Mouse (Mus musculus): ENCODE measurements around the gene Rpl26. TPM values are rescaled to one million over a fixed set of nuclear protein-coding genes. Genes with fewer than 3 reads are reported as not detected.

Gene Rpl26
- polyA plus RNA-seq, 1 experiment from 2014 or later: 889 TPM

DNA sequence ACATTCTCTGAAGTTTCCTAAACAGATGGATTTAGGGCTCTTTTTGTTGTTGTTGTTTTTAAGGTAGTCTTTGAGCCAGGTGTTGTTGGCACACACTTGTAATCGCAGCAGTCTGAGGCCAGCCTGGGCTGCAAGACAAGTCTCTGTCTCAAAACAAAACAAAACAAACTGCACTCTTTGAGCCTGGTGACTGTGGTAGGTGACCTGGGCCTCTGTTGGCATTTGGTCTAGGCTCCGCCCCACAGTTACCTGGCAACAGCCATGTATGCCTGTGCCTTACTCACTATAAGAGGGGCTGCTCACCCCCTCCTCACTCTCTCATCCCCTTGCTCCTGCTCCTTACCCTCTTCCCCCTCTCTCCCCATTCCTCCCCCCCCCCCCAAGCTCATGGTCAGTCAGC, 39.1 kb upstream of the Rpl26 start:
- Histone ChIP-seq H3K9ac (ENCODE audit: low read depth, low read length) (no peak overlapping the region), H3K4me1 (ENCODE audit: control insufficient read depth, insufficient read depth, low read length) (peaks cover 5% of the 10 kb centered on the region), H3K4me3 (ENCODE audit: low read length) (no peak overlapping the region), H3K9me3 (ENCODE audit: control insufficient read depth, low read length) (no peaks in the 10 kb centered on the region), H3K36me3 (ENCODE audit: control insufficient read depth, insufficient read depth, low read length) (no peaks in the 10 kb centered on the region), H3K27me3 (replicated peaks; ENCODE audit: control insufficient read depth, insufficient read depth, low read length) (no peaks in the 10 kb centered on the region), H3K27ac (ENCODE audit: low read length) (no peak overlapping the region), H3K4me2 (ENCODE audit: low read depth, low read length) (no peak overlapping the region)
- 73% methylated on average over 2 of the region's 2 CpGs for WGBS
- no peak for ATAC-seq

DNA sequence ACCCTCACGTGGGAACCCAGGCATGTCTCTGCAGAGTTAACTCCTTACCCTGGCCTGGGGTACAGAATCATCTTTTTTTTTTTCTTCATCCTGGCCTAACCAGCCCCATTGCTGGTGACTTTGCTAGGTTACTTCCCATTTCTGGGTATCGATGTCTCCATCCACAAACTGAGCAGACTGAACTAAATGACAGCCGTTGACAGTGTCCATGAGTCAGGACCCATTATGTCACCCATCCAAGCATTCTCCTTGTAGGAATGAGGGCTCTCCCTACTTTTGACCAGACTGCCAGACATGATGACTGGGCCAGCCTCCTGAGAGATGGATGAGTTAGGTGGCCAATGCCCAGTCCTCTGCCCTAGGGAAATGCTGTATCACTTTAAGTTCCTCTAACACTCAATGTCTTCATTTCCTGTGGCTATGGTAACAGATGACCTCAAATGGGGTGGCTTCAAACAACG, 37.7 kb upstream of the Rpl26 start:
- Histone ChIP-seq H3K4me2 (ENCODE audit: low read depth, low read length) (no peak overlapping the region), H3K27ac (ENCODE audit: low read length) (no peak overlapping the region), H3K27me3 (replicated peaks; ENCODE audit: control insufficient read depth, insufficient read depth, low read length) (no peaks in the 10 kb centered on the region), H3K9me3 (ENCODE audit: control insufficient read depth, low read length) (no peaks in the 10 kb centered on the region), H3K4me3 (ENCODE audit: low read length) (no peak overlapping the region), H3K9ac (ENCODE audit: low read depth, low read length) (no peak overlapping the region), H3K36me3 (ENCODE audit: control insufficient read depth, insufficient read depth, low read length) (no peaks in the 10 kb centered on the region), H3K4me1 (ENCODE audit: control insufficient read depth, insufficient read depth, low read length) (peaks cover 5% of the 10 kb centered on the region)
- ATAC-seq: no peak
- WGBS: 70% methylated on average over 4 of the region's 4 CpGs

GRCm38 (mm10) chr11:68864544-68865189, 36.7 kb upstream of the Rpl26 start:
- Histone ChIP-seq H3K4me3 (ENCODE audit: low read length) (no peak overlapping the region), H3K4me2 (ENCODE audit: low read depth, low read length) (no peak overlapping the region), H3K27me3 (replicated peaks; ENCODE audit: control insufficient read depth, insufficient read depth, low read length) (no peaks in the 10 kb centered on the region), H3K4me1 (ENCODE audit: control insufficient read depth, insufficient read depth, low read length) (peaks cover 5% of the 10 kb centered on the region), H3K9me3 (ENCODE audit: control insufficient read depth, low read length) (no peaks in the 10 kb centered on the region), H3K36me3 (ENCODE audit: control insufficient read depth, insufficient read depth, low read length) (no peaks in the 10 kb centered on the region), H3K9ac (ENCODE audit: low read depth, low read length) (no peak overlapping the region), H3K27ac (ENCODE audit: low read length) (no peak overlapping the region)
- peak; percentile 68 for ATAC-seq
- 30% methylated on average over 9 of the region's 9 CpGs for WGBS

DNA sequence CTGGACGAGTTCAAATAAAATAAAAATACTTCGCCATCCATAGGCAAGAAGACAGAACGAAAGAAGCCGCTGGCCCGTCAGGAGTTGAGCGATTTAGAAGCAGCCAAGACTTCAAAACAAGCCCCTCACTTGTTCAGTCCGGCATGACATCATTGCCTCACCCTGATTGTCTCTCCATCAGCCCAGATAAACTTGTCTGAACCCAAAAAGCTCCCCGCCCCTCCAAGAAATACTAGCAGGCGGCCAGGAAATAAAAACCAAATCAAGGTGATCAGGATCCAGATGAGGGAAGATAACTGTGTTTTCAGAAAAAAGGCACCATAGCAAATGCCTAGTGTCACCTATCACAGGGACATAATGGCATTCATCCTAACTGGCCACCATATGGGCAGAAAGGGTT, 30.1 kb upstream of the Rpl26 start:
- H3K9ac ChIP-seq (ENCODE audit: low read depth, low read length): no peak overlapping the region
- ATAC-seq: no peak
- no peaks in the 10 kb centered on the region for H3K9me3 ChIP-seq (ENCODE audit: control insufficient read depth, low read length)
- no peak overlapping the region for H3K27ac ChIP-seq (ENCODE audit: low read length)
- H3K4me1 ChIP-seq (ENCODE audit: control insufficient read depth, insufficient read depth, low read length): no peaks in the 10 kb centered on the region
- no peak overlapping the region for H3K4me2 ChIP-seq (ENCODE audit: low read depth, low read length)
- H3K27me3 ChIP-seq (replicated peaks; ENCODE audit: control insufficient read depth, insufficient read depth, low read length): no peaks in the 10 kb centered on the region
- H3K4me3 ChIP-seq (ENCODE audit: low read length): no peak overlapping the region
- no peaks in the 10 kb centered on the region for H3K36me3 ChIP-seq (ENCODE audit: control insufficient read depth, insufficient read depth, low read length)
- 87% methylated on average over 9 of the region's 9 CpGs for WGBS

GRCm38 (mm10) chr11:68871748-68872147, 29.6 kb upstream of the Rpl26 start, which contains the start of gene Ndel1:
Gene Ndel1, minus strand, starts transcription at chr11:68871858.
- Histone ChIP-seq H3K9ac (ENCODE audit: low read depth, low read length) (no peak within 1 kb of the TSS), H3K36me3 (ENCODE audit: control insufficient read depth, insufficient read depth, low read length) (no peaks in the 10 kb centered on the region), H3K9me3 (ENCODE audit: control insufficient read depth, low read length) (no peaks in the 10 kb centered on the region), H3K4me3 (ENCODE audit: low read length) (no peak within 1 kb of the TSS), H3K27me3 (replicated peaks; ENCODE audit: control insufficient read depth, insufficient read depth, low read length) (no peaks in the 10 kb centered on the region), H3K4me2 (ENCODE audit: low read depth, low read length) (no peak within 1 kb of the TSS), H3K4me1 (ENCODE audit: control insufficient read depth, insufficient read depth, low read length) (no peaks in the 10 kb centered on the region), H3K27ac (ENCODE audit: low read length) (no peak within 1 kb of the TSS)
- WGBS: 51% methylated on average over 6 of the region's 6 CpGs
- ATAC-seq: no peak

DNA sequence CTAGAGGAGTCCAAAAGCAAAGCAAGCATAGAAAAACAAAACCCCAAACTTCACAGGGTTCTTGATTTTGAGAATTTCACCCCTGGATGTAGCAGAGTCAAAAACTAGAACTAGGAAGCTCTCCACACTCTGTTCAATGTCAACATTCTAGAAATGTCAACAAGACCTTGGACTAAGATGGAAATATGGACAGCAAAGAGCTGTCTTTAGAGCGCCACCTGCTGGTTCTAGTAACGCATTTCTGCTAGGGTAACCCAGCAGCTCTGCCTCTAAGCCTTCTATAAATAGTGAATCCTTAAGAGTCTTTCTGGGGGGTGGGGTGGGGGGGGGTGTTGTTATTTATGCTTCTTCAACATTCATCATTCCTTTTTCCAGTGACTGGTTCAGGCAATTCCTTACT, 26.5 kb upstream of the Rpl26 start:
- 0% methylated on average over 2 of the region's 2 CpGs for WGBS
- no peaks in the 10 kb centered on the region for H3K36me3 ChIP-seq (ENCODE audit: control insufficient read depth, insufficient read depth, low read length)
- H3K4me3 ChIP-seq (ENCODE audit: low read length): no peak overlapping the region
- no peak overlapping the region for H3K4me2 ChIP-seq (ENCODE audit: low read depth, low read length)
- no peak overlapping the region for H3K27ac ChIP-seq (ENCODE audit: low read length)
- H3K27me3 ChIP-seq (replicated peaks; ENCODE audit: control insufficient read depth, insufficient read depth, low read length): no peaks in the 10 kb centered on the region
- ATAC-seq: peak; percentile 60; the same call in 1 of the 2 replicates
- H3K4me1 ChIP-seq (ENCODE audit: control insufficient read depth, insufficient read depth, low read length): no peaks in the 10 kb centered on the region
- no peak overlapping the region for H3K9ac ChIP-seq (ENCODE audit: low read depth, low read length)
- no peaks in the 10 kb centered on the region for H3K9me3 ChIP-seq (ENCODE audit: control insufficient read depth, low read length)

DNA sequence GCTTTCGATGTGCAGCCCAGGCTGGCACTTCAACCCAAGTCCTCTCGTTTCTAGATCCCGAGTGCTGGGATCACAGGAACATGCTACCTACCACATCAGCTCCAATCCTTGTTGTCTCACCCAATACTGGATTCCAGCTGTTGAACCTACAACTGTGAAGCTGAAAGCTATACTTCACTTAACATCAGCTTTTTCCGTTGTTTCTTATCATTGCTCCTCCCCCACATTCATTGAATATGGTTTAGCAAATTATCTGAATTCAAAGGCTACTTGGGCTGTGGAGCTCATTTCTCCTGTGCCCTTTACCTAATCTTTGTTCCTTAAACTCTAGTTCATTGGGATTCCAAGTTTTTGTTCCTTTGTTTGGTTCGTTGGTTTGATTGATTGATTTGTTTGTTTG, 22.6 kb upstream of the Rpl26 start:
- Histone ChIP-seq H3K4me1 (ENCODE audit: control insufficient read depth, insufficient read depth, low read length) (0 out of 2 replicates have a peak, but pooled peaks cover 2% of the 10 kb centered on the region), H3K27me3 (replicated peaks; ENCODE audit: control insufficient read depth, insufficient read depth, low read length) (no peaks in the 10 kb centered on the region), H3K4me3 (ENCODE audit: low read length) (no peak overlapping the region), H3K9ac (ENCODE audit: low read depth, low read length) (no peak overlapping the region), H3K27ac (ENCODE audit: low read length) (no peak overlapping the region), H3K4me2 (ENCODE audit: low read depth, low read length) (no peak overlapping the region), H3K9me3 (ENCODE audit: control insufficient read depth, low read length) (no peaks in the 10 kb centered on the region), H3K36me3 (ENCODE audit: control insufficient read depth, insufficient read depth, low read length) (no peaks in the 10 kb centered on the region)
- 83% methylated on average over 5 of the region's 5 CpGs for WGBS
- no peak for ATAC-seq

DNA sequence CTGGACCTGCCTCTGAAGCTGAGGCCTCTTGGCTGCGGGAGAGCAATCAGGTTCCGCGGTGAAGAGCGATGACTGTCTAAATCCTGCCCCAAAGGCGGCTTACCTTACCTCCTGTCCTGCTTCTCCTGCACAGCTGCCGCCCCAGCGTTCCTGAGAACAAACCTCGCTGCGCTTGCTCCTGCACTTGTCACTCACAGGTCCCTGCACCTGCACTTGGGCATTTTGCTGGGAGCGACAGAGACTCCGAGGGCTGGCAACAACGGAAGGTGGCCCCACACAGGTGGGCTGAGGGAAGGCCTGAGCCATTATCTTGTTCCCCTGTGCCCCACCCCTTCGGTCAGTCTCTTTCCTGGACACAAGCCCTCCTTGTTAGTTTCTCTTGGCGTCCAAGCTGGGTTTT, 19.3 kb upstream of the Rpl26 start:
- Histone ChIP-seq H3K36me3 (ENCODE audit: control insufficient read depth, insufficient read depth, low read length) (no peaks in the 10 kb centered on the region), H3K9me3 (ENCODE audit: control insufficient read depth, low read length) (no peaks in the 10 kb centered on the region), H3K27ac (ENCODE audit: low read length) (peak overlapping the region; percentile 78), H3K4me2 (ENCODE audit: low read depth, low read length) (peak overlapping the region; percentile 33), H3K9ac (ENCODE audit: low read depth, low read length) (peak overlapping the region; percentile 46), H3K4me1 (ENCODE audit: control insufficient read depth, insufficient read depth, low read length) (peaks cover 7% of the 10 kb centered on the region; the same call in 1 of the 2 replicates), H3K27me3 (replicated peaks; ENCODE audit: control insufficient read depth, insufficient read depth, low read length) (no peaks in the 10 kb centered on the region), H3K4me3 (ENCODE audit: low read length) (peak overlapping the region; percentile 16)
- peak; percentile 73 for ATAC-seq
- 20% methylated on average over 14 of the region's 14 CpGs for WGBS

DNA sequence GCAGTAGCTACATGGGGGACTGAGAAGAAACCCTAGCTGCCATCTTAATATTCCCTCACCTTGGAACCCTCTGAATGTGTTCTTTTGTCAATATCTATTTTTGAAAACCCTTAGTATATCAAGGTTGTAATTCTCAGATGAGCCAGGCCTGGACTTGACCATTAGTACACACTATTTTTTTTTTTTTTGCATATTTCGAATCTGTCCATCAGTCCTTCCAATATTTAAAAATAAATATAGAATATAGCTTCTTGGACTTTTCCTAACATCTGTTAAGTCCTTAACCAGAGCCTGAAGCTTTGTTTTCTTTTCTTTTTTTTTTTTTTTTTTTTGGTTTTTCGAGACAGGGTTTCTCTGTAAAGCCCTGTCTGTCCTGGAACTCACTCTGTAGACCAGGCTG, 17.5 kb upstream of the Rpl26 start:
- Histone ChIP-seq H3K27ac (ENCODE audit: low read length) (no peak overlapping the region), H3K4me2 (ENCODE audit: low read depth, low read length) (no peak overlapping the region), H3K9ac (ENCODE audit: low read depth, low read length) (no peak overlapping the region), H3K4me1 (ENCODE audit: control insufficient read depth, insufficient read depth, low read length) (peaks cover 7% of the 10 kb centered on the region; the same call in 1 of the 2 replicates), H3K9me3 (ENCODE audit: control insufficient read depth, low read length) (no peaks in the 10 kb centered on the region), H3K36me3 (ENCODE audit: control insufficient read depth, insufficient read depth, low read length) (no peaks in the 10 kb centered on the region), H3K4me3 (ENCODE audit: low read length) (no peak overlapping the region), H3K27me3 (replicated peaks; ENCODE audit: control insufficient read depth, insufficient read depth, low read length) (no peaks in the 10 kb centered on the region)
- ATAC-seq: no peak
- WGBS: 85% methylated on average over 2 of the region's 2 CpGs

DNA sequence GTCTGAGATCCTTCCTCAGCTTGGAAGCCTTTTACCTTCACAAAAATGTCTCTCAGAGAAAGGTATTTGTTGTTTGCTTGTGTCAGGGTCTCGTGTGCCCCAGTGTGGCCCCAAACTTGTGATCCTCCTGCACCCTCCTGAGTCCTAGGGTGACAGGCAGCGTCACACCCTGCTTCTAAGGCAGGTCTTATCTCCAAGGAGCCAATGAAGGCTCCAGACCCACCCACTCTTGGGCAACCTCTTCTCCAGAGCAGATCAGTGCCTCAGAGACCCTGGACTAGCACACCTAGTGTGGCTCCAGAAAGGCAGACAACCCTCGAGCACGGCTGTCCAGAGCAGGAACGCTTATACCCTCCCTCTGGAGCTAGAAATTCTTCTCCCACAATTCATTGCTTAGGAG, 17.0 kb upstream of the Rpl26 start:
- H3K4me1 ChIP-seq (ENCODE audit: control insufficient read depth, insufficient read depth, low read length): peaks cover 7% of the 10 kb centered on the region; the same call in 1 of the 2 replicates
- no peak overlapping the region for H3K27ac ChIP-seq (ENCODE audit: low read length)
- no peaks in the 10 kb centered on the region for H3K36me3 ChIP-seq (ENCODE audit: control insufficient read depth, insufficient read depth, low read length)
- ATAC-seq: peak; percentile 74
- no peak overlapping the region for H3K4me3 ChIP-seq (ENCODE audit: low read length)
- WGBS: 55% methylated on average over 5 of the region's 5 CpGs
- H3K27me3 ChIP-seq (replicated peaks; ENCODE audit: control insufficient read depth, insufficient read depth, low read length): no peaks in the 10 kb centered on the region
- H3K9me3 ChIP-seq (ENCODE audit: control insufficient read depth, low read length): no peaks in the 10 kb centered on the region
- no peak overlapping the region for H3K9ac ChIP-seq (ENCODE audit: low read depth, low read length)
- no peak overlapping the region for H3K4me2 ChIP-seq (ENCODE audit: low read depth, low read length)
